Mouse (Mus musculus) stomach, embryonic 15.5 days (tissue): ENCODE results near the gene Iqgap2. TPM values are rescaled to one million over a fixed set of nuclear protein-coding genes. Genes with fewer than 3 reads are reported as not detected.

Experiments used
- ATAC-seq: fragments of 200-750 bp; cut with Nextera tagmentation; 2 replicates; pipeline ENCODE4 v1.8.0; 2017; ENCODE audit warnings: low read depth, moderate number of reproducible peaks, moderate TSS enrichment; ENCODE audit not compliant: insufficient read depth, low FRiP score
- H3K27ac ChIP-seq: fragments of 300-500 bp; sonication (generic); 2 replicates; pipeline ENCODE4 v1.5.1; 2015; ENCODE audit warnings: mild to moderate bottlenecking, inconsistent platforms
- H3K27me3 ChIP-seq: fragments of 300-500 bp; sonication (generic); replicated peaks from 2 replicates; pipeline ENCODE4 v1.6.1; 2015; ENCODE audit warnings: inconsistent platforms
- H3K36me3 ChIP-seq: fragments of 300-500 bp; sonication (generic); 2 replicates; pipeline ENCODE4 v1.6.1; 2015; ENCODE audit warnings: inconsistent platforms
- H3K4me1 ChIP-seq: fragments of 300-500 bp; sonication (generic); 2 replicates; pipeline ENCODE4 v1.6.1; 2015; ENCODE audit warnings: inconsistent platforms
- H3K4me2 ChIP-seq: fragments of 300-500 bp; sonication (generic); 2 replicates; pipeline ENCODE4 v1.6.1; 2015; ENCODE audit warnings: mild to moderate bottlenecking, inconsistent platforms
- H3K4me3 ChIP-seq: fragments of 300-500 bp; sonication (generic); replicated peaks from 2 replicates; pipeline ENCODE4 v1.5.1; 2015; ENCODE audit warnings: inconsistent platforms
- H3K9ac ChIP-seq: fragments of 300-500 bp; sonication (generic); 2 replicates; pipeline ENCODE4 v1.6.1; 2015; ENCODE audit warnings: inconsistent platforms
- H3K9me3 ChIP-seq: fragments of 300-500 bp; sonication (generic); 2 replicates; pipeline ENCODE4 v1.6.1; 2016; ENCODE audit warnings: inconsistent platforms
- WGBS: fragments of 180-500 bp; shearing (Covaris S2); methylation state at CpG from one replicate; pipeline ENCODE4 v1.1.7; 2015; 5-methylcytosine and 5-hydroxymethylcytosine counted together
- polyA plus RNA-seq: library from polyadenylated mRNA; unstranded; fragments of >200 nt; fragmentation: Nextera tagmentation; extraction: Ambion mirVana; gene quantifications from 2 replicates; pipeline ENCODE4 v1.2.1, GENCODE M21; 2015

Iqgap2 gene
- polyA plus RNA-seq, 1 experiment from 2014 or later, result 20.3 TPM

DNA sequence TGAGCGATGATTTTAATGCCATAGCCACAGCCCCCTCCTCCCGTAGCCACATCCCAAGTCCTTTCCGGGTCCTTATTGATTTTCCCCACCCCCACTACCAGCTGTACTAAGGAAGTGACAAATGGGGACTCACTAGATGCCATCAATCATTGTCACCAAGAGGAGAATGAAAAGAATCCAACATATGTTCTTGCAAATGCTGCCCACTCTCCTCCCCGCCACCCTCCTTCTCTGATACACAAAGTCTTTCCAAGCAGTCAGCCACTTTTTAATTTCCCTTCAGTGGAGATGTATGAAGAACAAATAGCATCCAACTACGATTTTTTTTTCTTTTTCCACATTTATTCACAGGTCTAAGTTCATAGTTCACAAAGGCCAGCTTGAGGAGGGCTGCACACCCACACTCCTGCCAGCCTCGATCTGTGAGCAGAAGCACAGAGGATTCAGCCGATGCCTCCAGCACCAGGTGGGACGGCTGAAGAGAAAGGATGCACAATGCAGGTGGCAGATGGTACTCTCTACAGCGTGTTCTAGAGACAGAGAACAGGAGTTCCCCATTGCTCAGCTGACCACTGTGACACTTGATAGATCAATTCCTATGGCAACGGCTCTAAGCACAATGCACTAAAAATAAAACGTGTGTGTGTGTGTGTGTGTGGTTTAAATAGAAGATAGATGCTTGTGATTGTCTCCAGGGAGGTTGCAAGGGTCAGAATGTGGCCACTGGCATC lies 116.6 kb downstream of the Iqgap2 start:
- Histone ChIP-seq H3K9me3 (no peaks in the 10 kb centered on the region), H3K4me3 (no peak overlapping the region), H3K4me2 (no peak overlapping the region), H3K27ac (no peak overlapping the region), H3K9ac (no peak overlapping the region), H3K4me1 (peaks cover 15% of the 10 kb centered on the region), H3K36me3 (no peaks in the 10 kb centered on the region), H3K27me3 (no peaks in the 10 kb centered on the region)
- WGBS, result 39% methylated on average over 11 of the region's 11 CpGs
- ATAC-seq, result no peak

DNA sequence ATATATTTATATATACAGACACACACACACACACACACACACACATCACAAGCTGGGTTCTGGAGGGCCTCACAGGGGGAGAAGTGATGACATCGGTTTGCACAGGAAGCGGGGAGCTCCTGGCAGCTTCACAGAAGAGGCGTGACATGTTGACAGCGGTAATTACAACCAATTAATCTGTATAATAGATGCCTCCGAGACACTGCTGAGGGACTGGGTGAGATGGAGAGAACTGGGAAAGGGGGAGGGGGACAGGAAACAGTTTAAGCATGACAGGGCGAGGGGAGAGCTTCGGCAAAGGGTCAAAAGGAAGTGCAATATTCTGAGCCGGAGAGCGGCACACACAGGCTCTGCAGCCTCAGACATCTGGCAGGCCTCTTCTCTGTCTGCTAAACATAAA lies 126.7 kb downstream of the Iqgap2 start:
- H3K9me3 ChIP-seq, result no peaks in the 10 kb centered on the region
- ATAC-seq, result peak; percentile 84
- 0 out of 2 replicates have a peak, but pooled peaks cover 5% of the 10 kb centered on the region for H3K4me1 ChIP-seq
- peak overlapping the region; percentile 8; the same call in 1 of the 2 replicates for H3K4me2 ChIP-seq
- H3K4me3 ChIP-seq, result no peak overlapping the region
- no peak overlapping the region for H3K9ac ChIP-seq
- H3K27ac ChIP-seq, result peak overlapping the region; percentile 82
- WGBS, result 22% methylated on average over 9 of the region's 9 CpGs
- H3K27me3 ChIP-seq, result no peaks in the 10 kb centered on the region
- H3K36me3 ChIP-seq, result no peaks in the 10 kb centered on the region

DNA sequence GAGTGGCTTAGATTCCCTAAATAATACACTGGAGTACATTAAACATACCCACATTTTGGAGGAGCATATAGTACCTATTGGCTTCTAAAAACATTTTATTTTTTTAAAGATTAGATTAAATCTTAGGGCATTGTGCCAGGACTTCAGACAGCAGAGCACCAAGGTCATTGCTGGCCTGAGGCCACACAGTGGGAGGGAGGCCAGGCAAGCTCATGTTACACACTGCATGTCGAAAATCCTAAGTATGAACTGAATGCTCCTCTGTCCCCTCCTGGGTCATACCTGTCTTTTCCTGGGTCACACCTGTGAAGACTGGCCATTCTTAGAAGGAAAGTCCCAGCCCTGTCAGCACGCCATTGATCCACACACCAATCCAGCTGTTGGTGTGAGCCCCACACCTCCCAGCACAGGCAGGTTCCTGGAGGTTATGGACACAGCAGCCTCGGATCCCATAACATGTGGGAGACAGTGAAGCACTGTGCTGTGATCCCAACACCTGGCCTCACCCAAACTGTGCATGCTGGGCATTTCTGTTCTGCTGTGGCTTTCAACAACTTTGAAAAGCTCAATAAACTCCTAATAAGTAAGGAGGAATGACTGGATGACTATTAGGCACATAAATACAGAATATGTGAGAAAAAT lies 127.7 kb downstream of the Iqgap2 start:
- Histone ChIP-seq H3K27me3 (no peaks in the 10 kb centered on the region), H3K27ac (peak overlapping the region; percentile 66; the same call in 1 of the 2 replicates), H3K9me3 (no peaks in the 10 kb centered on the region), H3K4me2 (no peak overlapping the region), H3K36me3 (no peaks in the 10 kb centered on the region), H3K4me3 (no peak overlapping the region), H3K4me1 (0 out of 2 replicates have a peak, but pooled peaks cover 5% of the 10 kb centered on the region), H3K9ac (no peak overlapping the region)
- 31% methylated on average over 3 of the region's 3 CpGs for WGBS
- ATAC-seq, result peak; percentile 24; the same call in 1 of the 2 replicates

DNA sequence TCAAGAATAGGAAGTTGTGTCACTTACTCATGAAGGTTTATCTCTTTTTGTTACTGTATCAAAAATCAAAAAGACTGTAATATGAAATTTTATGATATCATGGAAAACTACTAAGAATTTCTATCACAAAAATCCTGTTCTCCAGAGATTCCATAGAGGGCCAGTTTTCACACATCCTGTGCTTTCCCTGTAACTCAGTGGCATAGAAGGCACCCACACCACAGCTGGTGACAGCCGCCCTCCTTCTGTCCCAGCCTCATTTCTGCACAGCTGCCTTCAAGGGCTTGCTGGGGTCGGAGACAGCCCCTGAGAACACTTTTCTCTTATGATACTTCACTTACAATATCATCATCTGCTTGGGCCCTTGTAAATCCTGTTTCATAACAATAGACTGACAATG lies 131.9 kb downstream of the Iqgap2 start:
- H3K4me2 ChIP-seq, result no peak overlapping the region
- no peak overlapping the region for H3K9ac ChIP-seq
- no peaks in the 10 kb centered on the region for H3K27me3 ChIP-seq
- 0 out of 2 replicates have a peak, but pooled peaks cover 5% of the 10 kb centered on the region for H3K4me1 ChIP-seq
- WGBS, result 81% methylated on average over 2 of the region's 2 CpGs
- no peaks in the 10 kb centered on the region for H3K36me3 ChIP-seq
- H3K4me3 ChIP-seq, result no peak overlapping the region
- no peak overlapping the region for H3K27ac ChIP-seq
- H3K9me3 ChIP-seq, result no peaks in the 10 kb centered on the region
- no peak for ATAC-seq

DNA sequence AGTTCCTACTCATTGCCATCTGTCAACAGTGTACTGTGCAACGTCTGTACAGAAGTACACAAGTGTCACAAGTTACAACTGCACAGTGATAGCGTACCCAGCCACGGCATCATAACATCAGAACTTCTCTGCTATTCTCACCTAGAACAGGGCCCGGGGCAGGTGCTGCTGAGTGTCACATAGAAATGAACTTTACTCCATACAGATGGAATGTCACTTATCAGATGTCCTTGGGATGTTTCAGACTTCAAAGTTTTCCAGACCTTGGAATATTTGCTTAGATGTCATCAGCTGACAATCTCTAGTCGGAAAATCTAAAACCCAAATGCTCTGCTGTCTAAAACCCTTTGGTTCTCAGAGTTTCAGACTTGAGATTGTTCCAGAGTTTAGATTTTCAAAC lies 137.4 kb downstream of the Iqgap2 start:
- H3K4me3 ChIP-seq, result no peak overlapping the region
- H3K27ac ChIP-seq, result no peak overlapping the region
- H3K4me1 ChIP-seq, result no peaks in the 10 kb centered on the region
- no peak overlapping the region for H3K4me2 ChIP-seq
- H3K9ac ChIP-seq, result no peak overlapping the region
- WGBS, result 80% methylated on average over 5 of the region's 5 CpGs
- no peaks in the 10 kb centered on the region for H3K27me3 ChIP-seq
- no peaks in the 10 kb centered on the region for H3K36me3 ChIP-seq
- no peak for ATAC-seq
- no peaks in the 10 kb centered on the region for H3K9me3 ChIP-seq

DNA sequence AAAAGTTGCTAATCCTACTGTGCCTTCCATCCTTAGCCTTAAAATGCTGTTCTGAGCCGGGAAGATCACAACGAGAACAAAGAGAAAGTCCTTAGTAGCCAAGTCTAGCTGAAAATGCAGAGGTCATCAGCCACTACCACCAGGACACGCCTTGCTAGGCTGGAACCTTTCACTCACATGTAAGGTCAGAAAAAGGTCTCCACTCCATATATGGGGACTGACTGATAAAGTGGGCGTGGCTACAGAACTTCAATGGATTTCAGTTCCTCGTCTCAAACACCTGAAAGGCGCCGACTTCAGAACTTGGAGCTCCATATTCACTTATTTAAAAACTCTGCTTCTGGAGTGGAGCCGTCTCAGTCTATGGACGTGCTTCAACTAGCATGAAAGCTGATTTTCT lies 139.3 kb downstream of the Iqgap2 start:
- no peak for ATAC-seq
- no peak overlapping the region for H3K27ac ChIP-seq
- no peak overlapping the region for H3K4me2 ChIP-seq
- H3K9ac ChIP-seq, result no peak overlapping the region
- no peaks in the 10 kb centered on the region for H3K9me3 ChIP-seq
- H3K4me1 ChIP-seq, result no peaks in the 10 kb centered on the region
- H3K4me3 ChIP-seq, result no peak overlapping the region
- no peaks in the 10 kb centered on the region for H3K27me3 ChIP-seq
- H3K36me3 ChIP-seq, result no peaks in the 10 kb centered on the region
- WGBS, result 73% methylated on average over 9 of the region's 9 CpGs

DNA sequence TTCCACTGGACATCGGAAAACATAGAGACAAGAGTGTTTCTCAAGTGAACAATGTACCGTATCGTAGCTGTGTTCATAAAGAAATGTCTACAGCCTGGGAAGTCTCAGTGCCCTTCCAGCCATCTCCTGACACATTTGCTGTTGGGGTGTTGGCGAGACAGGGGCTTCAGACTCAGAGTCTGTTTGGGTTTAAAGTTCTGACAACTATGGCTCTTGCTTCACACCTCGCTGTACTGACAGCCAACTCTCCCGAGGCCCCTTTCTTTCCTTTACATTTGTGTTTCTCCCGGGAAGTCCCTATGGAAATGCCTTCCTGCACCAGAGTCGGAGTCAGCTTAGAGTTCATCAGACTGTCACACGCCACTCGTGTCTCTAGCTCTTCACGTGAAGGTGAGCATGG lies 144.2 kb downstream of the Iqgap2 start:
- no peaks in the 10 kb centered on the region for H3K27me3 ChIP-seq
- no peak for ATAC-seq
- H3K36me3 ChIP-seq, result no peaks in the 10 kb centered on the region
- no peaks in the 10 kb centered on the region for H3K9me3 ChIP-seq
- H3K4me3 ChIP-seq, result no peak overlapping the region
- WGBS, result 65% methylated on average over 11 of the region's 11 CpGs
- no peak overlapping the region for H3K9ac ChIP-seq
- H3K27ac ChIP-seq, result peak overlapping the region; percentile 49; the same call in 1 of the 2 replicates
- H3K4me1 ChIP-seq, result peaks cover 7% of the 10 kb centered on the region; the same call in 1 of the 2 replicates
- H3K4me2 ChIP-seq, result no peak overlapping the region

DNA sequence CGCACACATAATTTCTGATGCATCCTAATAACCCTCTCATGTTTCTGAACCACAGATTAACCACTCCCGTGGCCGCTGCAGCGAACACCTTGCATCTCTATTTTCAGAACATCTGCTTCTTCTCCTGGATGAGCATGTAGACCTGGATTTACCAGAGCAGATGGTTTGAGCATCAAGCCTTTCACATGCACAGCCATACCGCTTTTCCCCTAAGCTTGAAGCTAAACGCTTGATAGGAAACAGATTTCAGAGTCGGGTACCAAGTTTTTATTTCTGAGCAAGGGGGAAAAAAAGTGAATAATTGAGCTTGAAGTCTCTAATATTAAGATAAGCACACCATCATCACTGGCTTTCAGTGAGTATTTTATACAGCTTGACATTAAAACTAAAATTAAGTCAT lies 144.6 kb downstream of the Iqgap2 start:
- peaks cover 10% of the 10 kb centered on the region; the same call in 1 of the 2 replicates for H3K4me1 ChIP-seq
- H3K9ac ChIP-seq, result no peak overlapping the region
- H3K27me3 ChIP-seq, result no peaks in the 10 kb centered on the region
- H3K4me3 ChIP-seq, result no peak overlapping the region
- WGBS, result 54% methylated on average over 7 of the region's 7 CpGs
- H3K9me3 ChIP-seq, result no peaks in the 10 kb centered on the region
- peak overlapping the region; percentile 49; the same call in 1 of the 2 replicates for H3K27ac ChIP-seq
- no peak for ATAC-seq
- H3K36me3 ChIP-seq, result no peaks in the 10 kb centered on the region
- H3K4me2 ChIP-seq, result no peak overlapping the region

DNA sequence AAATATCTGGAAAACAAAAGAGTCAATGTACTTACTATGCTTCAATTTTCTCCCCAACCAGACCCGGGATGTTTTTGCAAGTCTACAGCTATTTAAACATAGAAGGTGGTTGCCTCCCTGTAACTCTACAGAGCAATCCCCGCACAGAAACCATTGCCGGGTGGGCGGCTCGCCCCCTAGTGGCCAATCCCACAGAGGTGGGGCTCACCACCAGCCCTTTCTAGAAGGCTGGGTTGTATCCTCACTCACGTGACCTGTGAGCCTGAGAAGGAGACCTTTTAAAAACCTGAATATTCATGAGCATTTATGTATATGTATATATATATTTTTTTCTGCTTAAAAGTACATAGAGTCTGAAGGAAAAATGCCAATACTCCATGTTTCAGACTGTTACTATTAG lies 145.2 kb downstream of the Iqgap2 start:
- Histone ChIP-seq H3K27me3 (no peaks in the 10 kb centered on the region), H3K36me3 (no peaks in the 10 kb centered on the region), H3K4me1 (peaks cover 10% of the 10 kb centered on the region; the same call in 1 of the 2 replicates), H3K9ac (no peak overlapping the region), H3K27ac (peak overlapping the region; percentile 71; the same call in 1 of the 2 replicates), H3K9me3 (no peaks in the 10 kb centered on the region), H3K4me3 (no peak overlapping the region), H3K4me2 (no peak overlapping the region)
- WGBS, result 9% methylated on average over 6 of the region's 6 CpGs
- ATAC-seq, result peak; percentile 47; the same call in 1 of the 2 replicates

DNA sequence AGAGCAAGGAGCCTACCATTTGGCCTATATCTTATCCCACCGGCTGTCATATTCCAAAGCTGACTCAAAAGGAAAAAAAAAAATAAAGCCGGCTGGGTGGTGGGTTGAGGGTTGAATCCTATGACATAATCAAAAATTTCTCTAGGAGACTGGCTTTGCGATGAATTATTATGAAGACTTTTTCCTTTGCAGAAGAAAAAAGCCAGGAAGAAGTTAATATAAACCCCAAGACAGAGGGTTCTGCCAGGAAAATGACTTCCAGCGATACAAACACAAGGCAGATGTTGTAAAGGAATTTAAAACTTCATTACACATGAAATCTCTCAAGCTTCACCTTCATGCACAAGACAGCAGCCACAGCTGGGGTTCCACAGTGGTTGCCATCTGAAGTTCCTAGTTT lies 146.3 kb downstream of the Iqgap2 start:
- Histone ChIP-seq H3K4me3 (no peak overlapping the region), H3K9me3 (no peaks in the 10 kb centered on the region), H3K4me1 (peaks cover 10% of the 10 kb centered on the region; the same call in 1 of the 2 replicates), H3K4me2 (no peak overlapping the region), H3K9ac (no peak overlapping the region), H3K27me3 (no peaks in the 10 kb centered on the region), H3K27ac (peak overlapping the region; percentile 87; the same call in 1 of the 2 replicates), H3K36me3 (no peaks in the 10 kb centered on the region)
- 45% methylated on average over 4 of the region's 4 CpGs for WGBS
- peak; percentile 33; the same call in 1 of the 2 replicates for ATAC-seq

DNA sequence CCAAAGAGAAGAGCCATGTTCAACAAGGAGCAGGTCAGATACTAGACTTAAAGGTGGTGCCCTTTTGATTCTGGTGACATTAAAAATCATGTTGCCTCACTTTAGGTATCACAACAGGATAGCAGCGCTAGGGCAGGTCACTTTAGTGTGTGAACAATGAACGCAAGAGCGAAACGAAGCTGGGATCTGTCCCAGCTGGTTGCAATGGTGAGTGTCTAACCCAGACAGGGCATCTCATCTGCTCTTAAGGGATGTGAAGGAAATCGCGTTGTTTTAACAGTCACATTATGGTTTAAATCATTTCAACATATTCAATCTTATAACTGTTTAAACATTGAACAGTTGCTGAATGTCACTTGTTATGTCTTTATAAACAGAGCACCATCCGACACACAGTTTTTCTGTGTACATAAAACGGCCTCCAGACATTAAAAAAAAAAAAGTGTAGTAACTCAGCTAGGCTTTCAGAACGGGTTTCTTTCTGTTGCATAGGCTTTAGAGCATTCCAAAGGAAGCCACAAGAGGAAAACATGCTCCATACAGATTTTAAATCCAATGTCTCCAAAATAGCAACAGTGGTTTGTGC lies 148.7 kb downstream of the Iqgap2 start:
- H3K4me2 ChIP-seq, result no peak overlapping the region
- peaks cover 10% of the 10 kb centered on the region; the same call in 1 of the 2 replicates for H3K4me1 ChIP-seq
- no peak overlapping the region for H3K4me3 ChIP-seq
- H3K36me3 ChIP-seq, result no peaks in the 10 kb centered on the region
- WGBS, result 38% methylated on average over 9 of the region's 9 CpGs
- no peaks in the 10 kb centered on the region for H3K9me3 ChIP-seq
- H3K27me3 ChIP-seq, result no peaks in the 10 kb centered on the region
- H3K27ac ChIP-seq, result peak overlapping the region; percentile 87; the same call in 1 of the 2 replicates
- H3K9ac ChIP-seq, result no peak overlapping the region
- 0 out of 2 replicates have a peak, but pooled peaks have one; percentile 25 for ATAC-seq
